Mouse (Mus musculus): ENCODE data around the gene Rhox3a.
"Not testable (repeated sequence)": the region's sequence is repeated elsewhere in the genome, so short reads cannot be mapped to it uniquely, and the experiment has no call there.

Rhox3a gene

DNA sequence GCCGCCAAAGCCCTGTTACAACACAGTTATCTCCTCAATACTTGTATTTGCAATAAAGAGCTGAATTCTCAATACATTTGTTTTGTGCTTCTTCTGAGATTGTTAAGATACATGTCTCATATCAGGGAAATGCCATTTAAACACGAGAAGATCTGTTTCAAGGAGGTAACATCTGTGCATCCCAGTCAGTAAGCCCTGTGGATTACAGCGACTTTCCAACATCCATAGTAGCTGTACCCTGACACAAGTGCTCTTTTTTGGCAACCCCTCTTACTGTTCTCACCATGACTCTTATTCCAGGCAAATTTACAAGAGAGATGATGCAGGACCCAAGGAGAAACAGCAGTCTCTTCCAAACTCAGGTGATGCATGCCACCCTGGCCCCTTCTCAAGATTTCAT, at the start of gene Rhox3a:
Gene Rhox3a (plus strand): TSS at position 301 of the 400 bp plus-strand sequence.
- not testable (repeated sequence) for DNase-seq

DNA sequence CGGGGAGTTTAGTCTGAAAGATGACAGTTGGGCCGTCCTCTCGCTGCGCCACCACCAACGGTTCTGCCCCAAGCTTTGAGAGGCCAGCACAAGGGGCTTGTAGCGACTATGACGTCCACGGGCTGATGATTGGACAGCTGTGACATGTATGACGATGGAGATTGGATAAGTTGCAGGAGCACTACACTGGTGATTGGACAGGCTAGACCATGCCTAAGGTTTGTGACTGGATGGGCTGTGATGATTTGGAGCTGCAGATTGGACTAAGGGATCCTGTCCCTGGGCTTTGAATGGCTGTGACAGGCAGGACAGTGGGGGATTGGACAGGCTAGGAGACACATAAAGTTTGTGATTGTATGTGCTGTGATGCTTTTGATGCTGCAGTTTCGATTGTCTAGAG, 38.8 kb upstream of the Rhox3a start, which contains the start of gene Gm9:
Gene Gm9 (minus strand): TSS at position 101 of the 400 bp plus-strand sequence.
- no peak for DNase-seq

DNA sequence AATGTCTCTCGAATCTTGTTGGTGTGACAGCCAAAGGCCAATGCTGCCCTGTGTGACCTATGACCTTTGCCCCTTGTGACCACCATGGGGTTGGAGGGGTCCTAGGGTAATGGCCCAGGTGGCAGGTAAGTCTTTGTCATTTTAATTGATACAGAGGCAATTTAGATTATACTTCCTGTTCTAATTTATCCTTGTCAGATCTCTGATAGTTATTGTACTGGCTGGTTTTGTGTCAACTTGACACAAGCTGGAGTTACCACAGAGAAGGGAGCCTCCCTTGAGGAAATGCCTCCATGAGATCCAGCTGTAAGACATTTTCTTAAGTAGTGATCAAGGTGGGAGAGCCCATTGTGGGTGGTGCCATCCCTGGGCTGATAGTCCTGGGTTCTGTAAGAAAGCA, 27.6 kb upstream of the Rhox3a start, which contains the start of gene Rhox1:
Gene Rhox1 (minus strand): TSS at position 101 of the 400 bp plus-strand sequence.
- DNase-seq = not testable (repeated sequence)

DNA sequence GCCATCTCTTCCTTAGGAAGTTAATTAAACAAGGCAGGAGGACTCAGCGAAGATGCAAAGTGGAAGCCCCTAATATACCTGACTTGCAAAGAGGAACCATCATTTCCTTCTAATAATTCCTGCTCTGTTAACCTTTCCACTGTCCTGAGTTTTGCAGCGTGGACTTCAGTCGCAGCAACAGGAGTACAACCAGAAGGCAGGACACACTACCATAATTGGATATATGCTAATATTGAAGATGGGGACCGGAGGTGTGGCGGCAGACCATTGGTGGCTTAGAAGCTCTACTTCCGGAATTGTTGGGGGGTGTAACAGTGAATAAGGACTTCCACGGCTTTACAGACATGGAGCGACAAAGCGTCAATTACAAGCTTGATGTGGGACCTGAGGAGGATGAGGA, 5.0 kb upstream of the Rhox3a start, which contains the start of gene Rhox2a:
Gene Rhox2a (plus strand): TSS at position 301 of the 400 bp plus-strand sequence.
- not testable (repeated sequence) for DNase-seq

DNA sequence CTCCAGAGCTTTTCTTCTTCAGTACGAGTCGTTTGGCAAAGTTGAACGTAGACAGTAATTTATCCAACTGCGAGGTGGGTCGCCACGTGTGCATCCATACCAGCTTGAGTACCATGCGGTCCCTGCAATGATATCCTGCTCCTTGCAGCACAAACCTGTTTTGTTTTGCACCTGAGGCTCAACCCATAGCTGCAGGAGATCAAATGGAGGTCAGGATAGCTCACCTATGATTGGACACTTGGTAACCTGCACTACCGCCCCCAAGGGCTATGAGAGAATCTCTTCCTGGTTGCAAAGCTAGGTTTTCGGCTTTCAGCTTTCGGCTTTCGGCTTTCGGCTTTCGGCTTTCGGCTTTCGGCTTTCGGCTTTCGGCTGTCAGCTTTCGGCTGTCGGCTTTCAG, 15.3 kb downstream of the Rhox3a start, which contains the start of gene Rhox4a:
Gene Rhox4a (plus strand): TSS at position 301 of the 400 bp plus-strand sequence.
- not testable (repeated sequence) for DNase-seq

All from lung, postnatal 4 days (tissue).